Mouse (Mus musculus) lung, adult 18-20 months (tissue): ENCODE data around the gene Grik4.

Source experiments
- DNase-seq, 2 experiments: peaks; one replicate each; pipeline ENCODE4 v3.0.0; 2022; ENCODE audit warnings: mixed read lengths in 2 of 2

The Grik4 gene

GRCm38 (mm10) chr9:42735086-42735485 lies 209.2 kb downstream of the Grik4 start:
- no peak for DNase-seq

DNA sequence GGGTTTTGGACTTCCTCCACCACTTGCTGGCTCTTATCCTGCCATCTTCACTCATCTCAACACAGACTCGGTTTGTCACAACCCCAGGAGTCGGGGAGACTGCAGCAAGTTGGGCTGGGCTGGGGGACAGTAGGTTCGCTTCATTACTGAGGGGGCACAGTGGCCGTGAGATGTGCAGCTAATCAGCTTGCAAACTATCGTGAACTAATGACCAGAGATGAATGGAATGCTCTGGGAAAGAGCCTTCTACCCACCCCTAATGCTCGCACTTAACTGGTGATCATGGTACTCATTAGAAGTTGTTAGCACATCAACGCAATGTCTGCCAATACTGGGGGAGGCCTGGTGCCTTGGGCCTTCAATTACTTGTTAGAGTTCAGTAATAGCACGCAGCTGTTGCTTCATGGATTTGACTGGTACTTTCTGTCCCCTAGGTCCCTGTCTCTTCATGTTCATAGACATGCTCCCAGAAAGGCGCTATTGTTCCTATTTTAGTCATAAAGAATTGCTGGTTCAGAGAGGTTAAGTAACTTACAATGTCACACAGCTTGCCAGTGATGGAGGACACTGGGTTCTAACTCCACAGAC lies 211.5 kb downstream of the Grik4 start:
- no peak for DNase-seq

- DNase-seq: no peak
Measured at GRCm38 (mm10) chr9:42728472-42728871, 215.8 kb downstream of the Grik4 start.

GRCm38 (mm10) chr9:42727661-42728060 lies 216.6 kb downstream of the Grik4 start:
- DNase-seq: no peak

DNA sequence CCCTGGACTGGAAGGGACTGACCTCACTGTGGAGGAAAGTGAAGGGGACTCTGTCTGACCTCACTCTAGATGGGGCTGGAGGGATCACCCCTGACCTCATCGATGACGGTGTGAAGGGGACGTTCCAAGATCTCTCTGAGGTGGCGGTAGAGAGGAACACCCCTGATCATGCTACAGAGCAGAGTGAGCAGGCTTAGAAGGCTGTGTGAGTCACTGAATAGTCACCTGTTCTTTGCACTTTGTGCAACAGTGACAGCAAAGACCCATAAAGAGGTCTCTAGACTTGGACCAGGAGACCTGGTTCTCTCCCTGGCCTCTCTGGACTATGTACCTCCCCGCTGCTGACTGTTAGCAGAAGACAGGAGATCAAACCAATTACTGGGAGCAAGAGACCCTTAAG lies 217.1 kb downstream of the Grik4 start:
- DNase-seq: no peak

- no peak for DNase-seq
Measured at GRCm38 (mm10) chr9:42724099-42724498, 220.2 kb downstream of the Grik4 start.

DNA sequence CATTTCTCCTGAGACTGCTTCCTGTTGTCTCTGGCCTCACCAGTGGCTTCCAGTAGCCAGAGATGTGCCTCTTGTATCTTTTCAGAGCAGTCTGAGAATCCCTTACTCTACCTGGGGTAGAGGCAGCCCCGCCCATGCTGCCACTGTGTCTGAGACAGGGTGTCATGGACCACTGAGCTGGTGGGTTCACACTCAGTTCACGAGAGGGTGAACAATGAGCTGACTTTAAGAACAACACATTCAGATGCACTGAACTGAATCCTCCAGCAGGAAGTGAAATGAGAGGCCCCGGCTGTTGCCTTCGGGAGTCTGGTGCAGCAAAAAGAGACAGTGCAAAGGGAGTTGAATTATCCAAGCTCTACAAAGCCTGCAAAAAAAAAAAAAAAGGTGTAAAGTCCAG lies 221.8 kb downstream of the Grik4 start:
- DNase-seq: no peak

- DNase-seq: no peak
Measured at GRCm38 (mm10) chr9:42721718-42722117, 222.6 kb downstream of the Grik4 start.

- DNase-seq: no peak
Measured at GRCm38 (mm10) chr9:42721146-42721545, 223.1 kb downstream of the Grik4 start.

GRCm38 (mm10) chr9:42713912-42714311 lies 230.4 kb downstream of the Grik4 start:
- no peak for DNase-seq

GRCm38 (mm10) chr9:42705848-42706247 lies 238.4 kb downstream of the Grik4 start:
- DNase-seq: no peak

- no peak for DNase-seq
Measured at GRCm38 (mm10) chr9:42703191-42703854, 241.0 kb downstream of the Grik4 start.

GRCm38 (mm10) chr9:42702231-42703132 lies 241.8 kb downstream of the Grik4 start:
- DNase-seq: no peak

DNA sequence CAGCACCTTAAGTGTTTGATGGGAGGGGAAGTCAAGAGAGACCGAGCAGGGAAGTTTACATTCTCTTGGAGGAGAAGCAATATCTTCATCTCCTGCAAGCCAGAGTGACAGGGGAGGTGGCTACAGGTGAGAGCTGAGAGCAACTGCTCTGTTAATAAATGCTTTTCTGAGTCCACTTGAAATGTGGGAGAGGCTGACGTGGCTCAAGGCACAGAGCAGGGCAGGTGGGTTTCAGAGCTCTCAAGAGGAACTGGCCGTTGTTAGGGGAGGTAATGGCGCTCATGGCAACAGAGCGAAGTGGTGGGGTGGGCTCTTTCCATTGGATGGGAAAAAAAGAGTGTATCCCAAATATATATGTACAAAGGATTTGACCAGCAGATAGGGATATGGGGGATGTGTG lies 242.6 kb downstream of the Grik4 start:
- no peak for DNase-seq

- DNase-seq: no peak
Measured at GRCm38 (mm10) chr9:42693024-42693423, 251.3 kb downstream of the Grik4 start.

GRCm38 (mm10) chr9:42688143-42688542 lies 256.1 kb downstream of the Grik4 start:
- DNase-seq: peak; percentile 35 to 44

DNA sequence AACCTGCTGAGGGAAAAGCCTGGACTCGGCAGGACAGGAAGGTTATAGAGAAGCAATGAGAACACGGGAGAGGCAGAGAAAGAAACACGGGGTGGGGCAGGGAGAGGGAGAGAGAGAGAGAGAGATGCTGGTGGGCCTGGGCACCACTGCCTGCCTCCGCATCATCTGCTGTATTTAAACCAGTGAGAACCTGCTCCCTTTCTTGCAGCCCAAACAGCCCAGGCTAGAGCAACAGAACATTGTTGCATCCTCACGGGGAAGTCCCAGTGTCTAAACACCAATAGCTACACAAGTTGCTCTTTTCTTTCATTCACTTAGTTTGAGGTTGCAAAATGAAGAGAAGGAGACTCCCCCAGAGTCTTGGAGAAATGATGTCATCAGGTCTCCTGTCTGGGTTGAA lies 258.2 kb downstream of the Grik4 start:
- DNase-seq: no peak

- no peak for DNase-seq
Measured at GRCm38 (mm10) chr9:42674017-42674412, 270.3 kb downstream of the Grik4 start.

- DNase-seq: peak in 1 of 2 experiments; percentile 26
Measured at GRCm38 (mm10) chr9:42673385-42674016, 270.8 kb downstream of the Grik4 start.

- DNase-seq: no peak
Measured at GRCm38 (mm10) chr9:42672982-42673381, 271.3 kb downstream of the Grik4 start.

DNA sequence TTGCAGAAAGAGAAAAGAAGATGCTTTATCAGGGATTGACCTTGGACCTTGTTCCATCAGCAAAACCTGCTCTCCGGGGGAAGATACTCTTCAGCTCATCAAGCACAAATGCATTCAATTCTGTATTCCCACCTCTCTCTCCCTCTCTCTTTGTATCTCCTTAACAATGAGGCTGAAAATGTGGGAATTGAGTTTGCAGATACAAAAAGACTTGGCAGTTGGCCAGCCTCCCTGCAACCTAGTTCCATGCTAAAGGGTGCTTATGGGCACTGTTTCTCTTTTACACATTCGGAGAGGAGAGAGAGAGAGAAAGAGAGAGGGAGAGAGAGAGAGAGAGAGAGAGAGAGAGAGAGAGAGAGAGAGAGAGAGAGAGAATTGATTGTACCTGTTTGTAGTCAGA lies 273.7 kb downstream of the Grik4 start:
- no peak for DNase-seq

- DNase-seq: no peak
Measured at GRCm38 (mm10) chr9:42661481-42661880, 282.8 kb downstream of the Grik4 start.

- DNase-seq: peak in 1 of 2 experiments; percentile 16
Measured at GRCm38 (mm10) chr9:42652756-42653155, 291.5 kb downstream of the Grik4 start.
